Mouse (Mus musculus): ENCODE measurements at regions not wholly inside any gene's neighbourhood (a gene's known extent, or its start where the extent isn't known, plus 50 kb on each side); places are given as distances from the start of the nearest gene placed in this dataset.
"Not testable (repeated sequence)": the region's sequence is repeated elsewhere in the genome, so short reads cannot be mapped to it uniquely, and the experiment has no call there.

DNA sequence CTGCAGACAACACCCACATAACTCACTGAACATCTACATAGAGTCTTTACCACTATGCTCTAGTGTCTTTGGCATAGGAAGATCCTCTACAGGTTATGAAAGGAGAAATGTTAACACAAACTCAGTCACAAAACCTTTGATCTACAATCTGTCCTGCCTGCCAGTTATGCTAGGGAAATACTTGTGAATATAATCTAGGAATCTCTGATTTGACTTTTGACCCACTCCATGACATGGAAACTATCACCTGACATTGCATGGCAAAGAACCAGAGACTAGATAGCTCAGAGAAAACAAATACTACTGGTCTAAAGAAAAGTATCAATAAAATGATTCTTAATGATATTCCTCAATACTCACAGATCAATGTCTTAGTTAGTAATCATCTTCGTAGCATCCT is 524.3 kb upstream of the Kif18a start:
- DNase-seq (ENCODE audit: low spot score in 2 of 2): no peak

DNA sequence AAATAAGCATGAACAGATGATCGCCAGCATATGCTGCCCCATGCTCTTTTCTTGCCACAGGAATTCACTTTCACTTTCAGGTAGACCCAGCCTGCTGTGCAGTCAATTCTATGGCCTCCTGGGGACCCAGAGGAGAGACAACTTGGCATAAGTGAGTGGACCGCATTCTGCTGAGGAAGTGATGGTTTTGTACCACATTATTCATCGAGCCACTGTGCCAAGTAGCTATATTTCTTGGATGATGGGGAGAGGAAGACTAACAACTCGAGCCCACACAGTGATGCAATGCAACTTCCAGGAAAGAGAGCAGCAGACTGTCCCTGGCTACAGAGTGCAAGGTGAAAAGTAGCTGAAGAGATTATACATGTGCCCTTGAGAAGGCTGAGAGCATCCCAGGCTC is 515.8 kb upstream of the Kif18a start:
- DNase-seq (ENCODE audit: low spot score in 2 of 2): no peak

DNA sequence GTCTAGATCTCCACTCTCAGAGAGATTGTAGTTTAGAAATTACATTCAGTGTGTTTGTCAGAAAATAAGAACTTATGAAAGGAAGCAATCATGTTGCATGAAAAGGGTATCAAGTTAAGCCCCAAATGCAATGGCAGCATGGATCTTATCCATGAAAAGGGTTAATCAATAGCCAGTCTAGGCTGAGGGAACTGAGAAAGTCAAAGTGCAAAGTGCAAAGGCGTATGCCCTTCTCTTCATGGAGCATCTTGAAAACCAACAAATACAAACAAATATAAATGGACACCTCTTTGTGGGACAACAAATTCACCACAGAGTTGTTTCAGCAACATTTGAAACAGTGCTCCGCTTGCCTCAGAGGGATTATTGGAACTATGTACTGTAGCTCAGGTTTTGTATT is 514.1 kb upstream of the Kif18a start:
- DNase-seq (ENCODE audit: low spot score in 2 of 2): no peak

DNA sequence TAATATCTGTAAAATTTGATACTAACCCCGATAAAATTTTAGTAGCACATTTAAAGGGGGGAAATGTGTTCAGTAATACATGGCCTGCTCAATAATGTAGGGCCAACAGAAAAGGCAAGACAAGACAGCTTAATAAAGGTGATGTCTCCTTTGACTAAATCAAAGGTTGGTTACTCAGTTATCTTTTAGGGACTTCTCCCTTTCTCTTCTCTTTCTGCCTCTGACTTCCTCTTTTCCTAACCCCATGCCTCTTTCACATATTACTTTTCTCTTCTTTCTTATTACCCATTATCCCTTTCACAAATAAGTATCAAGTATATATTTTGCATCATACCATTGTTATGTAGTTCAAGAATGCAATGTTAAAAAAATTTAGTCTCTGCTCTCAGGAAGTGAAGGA is 510.2 kb upstream of the Kif18a start:
- DNase-seq (ENCODE audit: low spot score in 2 of 2): no peak

DNA sequence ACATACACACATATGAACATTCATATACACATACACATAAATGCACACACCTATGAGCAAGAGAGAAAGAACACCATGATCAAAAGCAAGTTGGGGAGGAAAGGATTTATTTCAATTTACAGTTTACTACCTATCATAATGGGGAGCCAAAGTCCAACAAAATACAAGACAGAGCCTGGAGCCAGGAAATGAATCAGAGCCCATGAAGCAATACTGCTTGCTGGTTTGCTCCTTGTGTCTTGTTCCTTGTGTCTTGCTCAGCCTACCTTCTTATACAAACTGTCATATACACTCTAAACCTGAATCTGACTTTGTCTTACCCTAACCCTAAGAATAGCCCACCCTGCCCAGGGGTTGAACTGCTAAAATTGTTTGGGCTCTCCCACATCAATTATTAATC is 497.1 kb upstream of the Kif18a start:
- no peak for DNase-seq (ENCODE audit: low spot score in 2 of 2)

DNA sequence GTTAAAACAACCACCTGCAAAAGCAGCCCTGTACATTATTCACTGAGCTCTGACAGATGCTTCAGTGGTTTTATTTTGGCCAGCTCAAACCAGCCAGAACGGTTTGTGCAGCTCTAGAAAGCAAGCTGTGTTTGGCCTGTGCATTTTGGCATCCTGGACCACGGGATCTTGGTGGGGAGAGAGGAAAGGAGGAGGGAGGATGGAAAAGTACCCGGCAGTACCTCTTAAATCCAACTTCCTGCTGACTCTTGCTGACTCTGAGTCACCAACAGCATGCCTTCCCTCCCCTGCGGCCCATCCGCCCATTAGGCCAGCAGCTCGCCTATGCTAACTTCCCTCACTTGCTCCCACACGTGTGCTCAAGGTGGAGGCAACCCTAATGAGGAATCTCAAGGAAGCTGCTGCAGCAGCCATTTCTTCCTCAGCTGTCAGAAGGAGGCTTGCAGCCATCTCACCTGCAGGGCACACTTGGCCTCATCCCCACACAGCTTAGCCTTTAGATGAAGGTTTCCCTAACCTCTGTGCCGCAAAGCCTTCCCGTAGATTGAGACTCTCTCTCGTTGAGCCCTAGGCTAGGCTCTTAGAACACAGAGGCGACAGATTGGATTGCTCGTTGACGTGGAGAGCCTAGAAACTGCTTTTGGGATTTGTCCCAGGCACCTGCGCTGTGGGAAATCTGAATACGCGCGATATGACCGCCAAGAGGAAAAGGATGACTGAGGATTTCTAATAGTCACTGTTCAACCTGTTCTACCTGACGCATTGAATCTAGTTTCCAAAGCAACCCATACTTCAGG is 495.2 kb upstream of the Kif18a start:
- DNase-seq (ENCODE audit: low spot score in 2 of 2): no peak

DNA sequence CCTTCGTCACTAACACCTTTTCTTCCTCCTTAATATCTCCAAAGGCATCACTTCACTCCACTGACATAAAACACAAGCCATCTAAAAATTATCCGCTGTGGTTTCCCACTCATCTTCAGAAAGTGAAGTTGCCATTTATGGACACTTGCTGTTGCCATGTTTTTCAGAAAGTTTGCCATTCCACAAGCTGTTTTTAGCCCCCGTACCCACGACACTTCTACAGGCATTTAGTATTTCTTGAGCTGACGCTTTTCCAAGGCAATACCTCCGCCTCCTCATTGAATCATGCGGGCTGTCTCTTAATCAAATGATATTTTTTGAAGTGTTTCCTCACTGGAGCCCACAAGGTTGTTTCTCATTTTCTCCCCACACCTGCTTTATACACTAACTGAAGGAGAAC is 491.4 kb upstream of the Kif18a start:
- no peak for DNase-seq (ENCODE audit: low spot score in 2 of 2)

DNA sequence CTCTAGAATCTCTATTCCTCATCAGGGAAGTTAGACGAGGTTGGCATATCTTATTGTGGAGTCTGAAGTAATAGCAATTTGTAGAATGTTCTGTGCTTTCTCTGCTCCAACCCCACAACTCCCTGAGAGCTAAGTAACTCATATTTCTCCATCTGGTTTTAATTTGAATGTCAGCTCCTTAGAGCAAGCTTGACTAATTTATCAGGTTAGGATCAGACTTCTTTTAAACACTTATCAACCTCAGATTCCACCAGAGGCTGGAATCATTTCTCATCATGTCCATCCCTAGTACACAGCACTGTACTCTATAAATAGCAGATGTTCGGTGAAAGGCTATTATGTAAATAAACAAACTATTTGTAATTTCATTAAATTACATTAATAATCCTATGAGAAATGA is 485.4 kb upstream of the Kif18a start:
- DNase-seq (ENCODE audit: low spot score in 2 of 2): no peak

DNA sequence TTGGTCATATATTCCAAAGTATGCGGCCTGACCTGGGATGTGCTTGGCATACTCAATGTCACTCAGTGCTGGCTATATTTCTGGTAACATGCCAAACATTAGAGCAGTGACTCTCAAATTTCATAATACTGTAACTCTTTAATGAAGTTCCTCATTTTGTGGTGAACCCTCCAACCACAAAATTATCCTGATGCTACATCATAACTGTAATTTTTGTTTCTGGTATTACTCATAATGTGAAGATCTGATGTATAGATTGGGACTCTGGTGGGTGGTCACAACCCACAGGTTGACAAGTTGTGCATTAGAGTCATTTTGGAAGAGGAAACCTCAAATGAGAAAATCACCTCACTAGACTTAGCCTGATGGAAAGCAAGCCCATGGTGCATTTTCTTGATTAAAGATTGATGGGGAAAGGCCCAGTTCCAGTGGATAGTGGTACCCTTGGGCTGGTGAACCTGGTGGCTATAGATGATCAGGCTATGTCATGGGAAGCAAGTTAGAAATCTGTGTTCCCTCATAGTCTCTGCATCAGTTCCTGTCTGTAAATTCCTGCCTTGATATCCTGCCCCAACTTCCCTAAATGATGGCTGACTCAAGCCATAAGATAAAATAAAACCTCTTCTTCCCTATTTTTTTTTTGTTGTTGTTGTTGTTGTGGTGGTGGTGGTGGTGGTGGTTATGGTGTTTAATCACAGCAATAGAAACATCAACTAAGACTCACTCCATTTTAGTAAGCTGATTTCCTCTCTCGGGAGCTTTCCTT is 483.5 kb upstream of the Kif18a start:
- DNase-seq (ENCODE audit: low spot score in 2 of 2): no peak

DNA sequence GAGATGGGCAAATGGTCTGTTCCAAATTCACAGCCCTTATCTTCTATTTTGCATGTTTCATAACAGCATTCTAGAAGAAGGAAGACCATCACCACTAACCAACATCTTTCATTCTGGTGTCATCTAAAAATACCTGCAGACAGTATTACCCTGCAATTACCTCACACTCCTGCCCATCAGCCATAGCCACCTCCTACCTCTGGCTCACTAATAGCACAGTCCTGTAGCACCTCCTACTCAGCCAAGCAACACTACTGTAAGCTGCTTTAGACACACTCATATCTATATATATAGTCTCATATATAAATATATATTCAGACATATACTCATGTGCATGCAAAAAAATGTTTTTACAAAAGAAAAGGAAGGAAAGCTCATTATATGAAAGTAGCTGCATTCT is 468.2 kb upstream of the Kif18a start:
- no peak for DNase-seq (ENCODE audit: low spot score in 2 of 2)

DNA sequence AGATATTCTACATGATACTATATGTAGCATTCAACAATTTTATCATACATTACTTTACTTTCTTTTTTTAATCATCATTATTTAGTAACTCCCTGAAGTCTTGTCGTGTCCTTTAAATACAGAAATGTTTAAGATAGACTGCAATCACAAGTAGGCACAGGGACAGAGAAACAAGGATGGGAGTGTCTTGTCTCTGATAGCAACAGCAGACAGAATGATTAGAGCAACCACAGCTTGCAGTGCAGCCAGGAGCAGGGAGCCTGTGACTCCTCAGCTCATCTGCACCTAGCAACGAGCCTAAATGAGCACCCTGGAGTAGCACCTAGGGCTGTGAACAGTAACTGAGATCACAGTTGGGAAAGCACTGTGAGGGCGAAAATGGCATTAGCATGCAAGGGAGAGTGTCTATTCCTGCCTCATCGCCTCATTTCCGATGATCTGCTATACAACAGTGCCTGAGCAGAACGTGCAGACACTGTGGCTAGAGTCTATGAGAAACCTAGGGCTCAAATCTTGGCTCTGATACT is 467.4 kb upstream of the Kif18a start:
- DNase-seq (ENCODE audit: low spot score in 2 of 2): no peak

DNA sequence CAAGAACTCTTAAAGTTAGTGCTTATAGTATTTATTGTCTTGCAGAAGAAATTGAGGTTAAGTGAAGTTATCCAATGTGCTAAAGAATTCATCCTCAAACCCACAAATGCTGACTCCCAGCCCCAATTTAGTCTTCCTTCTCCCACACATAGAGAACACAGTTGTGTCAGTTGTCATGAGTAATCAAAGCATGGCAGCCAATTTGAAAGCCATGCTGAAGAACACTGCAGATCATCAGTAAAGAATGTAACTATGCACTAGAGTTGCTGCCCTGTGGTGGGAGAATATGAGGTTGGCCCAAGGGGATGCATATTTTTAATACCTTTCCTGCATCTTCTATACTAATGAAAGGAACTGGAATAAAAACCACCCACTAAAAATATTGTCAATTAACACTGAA is 464.0 kb upstream of the Kif18a start:
- no peak for DNase-seq (ENCODE audit: low spot score in 2 of 2)

DNA sequence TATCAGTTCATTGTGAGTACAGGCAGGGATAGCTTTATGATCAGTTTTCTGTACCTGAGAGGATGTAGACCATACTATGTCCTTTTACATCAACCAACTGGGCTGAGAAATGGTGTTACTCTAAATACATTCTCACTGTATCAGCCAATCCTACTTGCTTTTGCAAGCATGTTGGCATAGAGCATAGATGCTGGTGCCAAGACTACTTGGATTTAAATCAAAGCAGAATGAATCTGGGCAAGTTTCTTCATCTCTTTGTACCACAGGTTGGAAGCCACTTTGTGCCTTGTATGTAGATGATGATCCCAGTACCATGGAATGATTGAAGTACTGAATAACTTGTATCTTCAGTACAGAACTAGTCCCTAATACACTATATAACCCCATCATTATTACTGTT is 456.5 kb upstream of the Kif18a start:
- DNase-seq (ENCODE audit: low spot score in 2 of 2): no peak

DNA sequence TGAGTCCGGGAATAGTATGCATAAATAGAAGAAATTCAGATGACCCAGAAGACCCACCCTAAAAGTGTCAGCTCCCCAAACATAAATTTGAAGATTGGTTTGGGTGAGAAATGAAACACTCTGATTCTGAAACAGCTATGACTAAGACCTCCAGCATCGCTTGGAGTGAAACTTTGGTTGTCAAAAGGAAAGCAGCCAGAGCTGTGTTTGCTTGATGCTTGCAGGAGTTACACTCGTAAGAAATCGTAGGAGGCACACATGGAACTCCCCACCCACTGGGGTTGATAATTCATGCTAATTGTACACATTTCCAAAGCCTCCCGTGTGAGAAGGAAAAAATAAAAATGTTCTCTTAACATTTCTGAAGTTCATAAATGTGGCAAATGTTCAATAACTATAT is 454.6 kb upstream of the Kif18a start:
- DNase-seq (ENCODE audit: low spot score in 2 of 2): no peak

DNA sequence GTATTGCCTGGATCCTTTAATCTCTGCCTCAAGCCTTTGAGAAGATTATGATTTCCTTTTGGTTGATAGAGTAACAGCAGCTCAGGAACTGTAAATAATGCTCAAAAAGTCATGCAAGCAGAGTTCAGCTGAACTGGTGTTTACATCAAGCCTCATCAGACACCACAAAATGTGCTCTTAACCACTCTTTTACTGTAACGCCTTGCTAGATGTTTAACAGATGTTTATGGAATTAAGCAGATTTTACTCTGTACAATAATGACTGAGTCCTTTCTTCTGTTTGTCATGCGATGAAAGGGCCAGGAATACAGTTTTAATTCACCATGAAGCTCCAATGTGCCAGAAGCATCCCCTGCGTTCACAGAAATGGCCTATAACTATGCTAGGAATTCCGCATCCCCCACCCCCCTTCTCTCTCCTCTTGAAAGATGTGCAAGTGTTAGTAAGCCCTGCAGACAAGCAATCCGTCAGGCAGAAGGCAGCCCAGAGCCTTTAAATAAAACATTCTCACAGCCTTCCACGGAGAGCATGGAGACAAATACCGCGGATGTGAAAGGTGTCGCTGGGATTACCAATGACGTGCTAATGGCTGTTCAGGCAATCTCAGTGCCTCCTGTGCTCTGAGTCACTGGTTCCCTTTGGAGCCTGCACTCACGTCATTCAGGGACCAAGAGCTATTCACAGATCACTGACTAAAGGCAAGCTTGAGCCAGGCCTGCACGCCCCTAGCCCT is 453.3 kb upstream of the Kif18a start:
- peak in 1 of 2 experiments; percentile 2 for DNase-seq (ENCODE audit: low spot score in 2 of 2)

DNA sequence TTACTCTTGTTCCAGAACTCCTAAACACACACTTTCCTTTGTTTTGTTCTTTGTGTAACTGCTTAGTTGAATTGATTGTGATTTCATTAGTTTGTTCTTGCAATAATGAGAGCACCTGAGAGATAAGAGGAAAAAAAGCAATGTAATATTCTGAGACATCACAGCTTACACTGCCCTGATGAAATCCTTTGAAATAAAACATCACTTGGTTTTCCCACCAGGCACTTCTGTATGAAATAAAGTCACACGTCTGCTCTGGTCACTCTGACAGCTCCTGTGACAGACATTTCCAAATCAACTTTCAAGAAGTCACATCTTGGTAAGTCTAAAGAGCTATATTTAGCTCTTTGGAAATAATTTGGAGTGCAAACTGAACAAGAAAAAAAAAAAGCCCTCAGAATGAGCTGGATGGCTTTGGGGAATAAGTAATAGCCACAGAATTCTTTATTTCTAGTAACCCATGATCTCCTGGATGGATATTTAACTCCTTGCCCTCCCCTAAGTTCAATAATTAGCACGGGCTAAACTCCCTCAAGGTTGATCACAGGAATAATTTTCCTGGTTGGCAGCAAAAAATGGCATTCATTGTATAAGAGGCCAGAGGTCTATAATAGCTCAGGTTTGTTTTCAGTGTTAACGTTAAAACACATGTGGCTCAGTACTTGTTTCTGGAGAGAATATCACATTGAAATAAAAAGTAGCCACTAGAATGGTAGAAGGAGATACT is 452.4 kb upstream of the Kif18a start:
- DNase-seq (ENCODE audit: low spot score in 2 of 2): no peak

DNA sequence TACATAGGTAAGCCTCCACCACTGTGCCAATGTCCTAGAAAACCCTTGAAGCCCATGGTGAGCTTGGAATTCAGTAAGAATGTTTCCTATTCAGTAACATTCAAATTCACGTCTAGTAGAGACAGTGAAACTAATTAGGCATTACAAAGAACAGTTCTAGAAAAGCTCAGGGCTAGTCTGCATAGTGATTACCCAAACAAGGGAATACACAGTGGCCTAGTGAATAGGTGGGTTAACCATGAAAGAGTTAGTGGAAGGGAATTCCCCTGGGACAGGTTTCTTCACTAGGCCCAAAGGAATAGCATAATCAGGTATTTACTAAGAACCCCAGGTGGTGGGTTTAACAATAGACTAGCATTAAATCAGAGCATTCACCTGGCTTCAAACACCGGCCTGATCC is 436.7 kb upstream of the Kif18a start:
- DNase-seq (ENCODE audit: low spot score in 2 of 2): not testable (repeated sequence)

DNA sequence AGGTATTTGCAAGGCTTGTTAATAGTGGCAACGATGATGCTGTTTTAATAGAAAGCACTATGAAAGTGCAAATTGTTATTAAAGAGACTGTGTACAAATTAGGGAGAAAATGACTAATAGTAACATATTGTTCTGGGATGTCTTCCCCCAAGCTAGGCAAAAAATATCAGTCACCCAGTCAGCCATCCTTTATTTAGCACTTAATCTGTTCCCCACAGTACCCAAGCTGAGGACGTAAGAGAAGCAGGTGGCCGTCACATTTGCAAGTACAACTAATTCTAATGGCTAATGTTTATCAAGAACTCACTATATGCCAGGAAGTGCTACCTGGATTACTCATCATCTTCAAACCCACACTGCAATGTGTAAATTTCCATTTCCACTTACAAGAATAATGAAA is 432.5 kb upstream of the Kif18a start:
- DNase-seq (ENCODE audit: low spot score in 2 of 2): no peak

DNA sequence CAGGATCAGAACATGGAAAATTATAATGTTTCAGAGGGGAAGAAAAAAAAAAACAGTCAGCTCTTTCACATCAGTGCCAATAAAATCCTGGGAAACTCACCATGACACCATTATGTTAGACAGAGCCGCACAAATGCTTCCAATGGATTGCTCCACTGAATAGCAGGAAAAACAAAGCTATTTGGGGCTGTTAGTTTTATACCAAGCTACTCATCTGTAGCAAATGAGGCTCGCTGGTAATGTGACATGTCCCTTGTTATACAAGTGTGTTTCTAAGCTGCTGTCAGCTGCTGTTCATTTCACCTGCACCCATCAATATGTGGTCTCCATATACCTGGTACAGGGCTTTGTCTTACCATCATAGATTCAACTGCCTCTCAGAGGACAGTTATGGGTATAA is 426.1 kb upstream of the Kif18a start:
- no peak for DNase-seq (ENCODE audit: low spot score in 2 of 2)

DNA sequence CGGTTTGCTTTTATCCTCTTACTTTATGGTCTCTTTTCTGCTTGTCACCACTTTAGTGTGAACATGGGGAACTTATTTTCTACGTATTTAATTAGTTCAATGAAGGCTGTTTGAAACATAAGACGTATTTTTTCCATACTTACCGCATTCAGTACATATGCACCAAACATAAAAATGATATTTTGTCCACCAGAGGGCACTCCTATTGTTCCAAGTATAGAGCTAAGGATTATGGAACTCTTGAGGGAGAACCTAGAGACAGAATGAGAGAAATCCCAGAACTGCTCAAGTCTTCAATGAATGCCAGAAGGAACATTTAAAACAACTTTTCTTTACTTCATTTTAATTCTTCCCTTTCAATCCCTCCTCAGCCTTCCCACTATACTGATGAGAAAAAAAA is 403.4 kb upstream of the Kif18a start:
- DNase-seq (ENCODE audit: low spot score in 2 of 2): no peak

DNA sequence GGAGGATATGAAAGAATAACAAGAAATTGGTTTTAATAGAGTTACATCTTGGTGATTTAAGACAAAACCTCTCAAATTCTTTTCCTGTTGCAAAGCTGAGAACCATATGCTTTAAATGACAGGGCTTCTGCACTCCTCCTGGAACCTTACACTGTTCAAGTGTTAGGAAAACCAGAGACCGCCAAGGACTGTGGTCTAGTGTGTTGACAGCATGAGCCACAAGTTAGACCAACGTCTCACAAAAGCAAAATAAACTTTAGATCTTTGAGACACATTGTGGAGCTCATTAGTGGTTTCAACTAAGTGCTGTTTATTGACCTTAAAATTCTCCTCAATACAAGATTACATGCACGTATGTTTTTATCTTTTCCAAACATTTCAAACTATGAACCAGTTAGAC is 402.9 kb upstream of the Kif18a start:
- DNase-seq (ENCODE audit: low spot score in 2 of 2): no peak

Measured in cerebellum, postnatal 4 days (tissue).